In the genomic region with DNA sequence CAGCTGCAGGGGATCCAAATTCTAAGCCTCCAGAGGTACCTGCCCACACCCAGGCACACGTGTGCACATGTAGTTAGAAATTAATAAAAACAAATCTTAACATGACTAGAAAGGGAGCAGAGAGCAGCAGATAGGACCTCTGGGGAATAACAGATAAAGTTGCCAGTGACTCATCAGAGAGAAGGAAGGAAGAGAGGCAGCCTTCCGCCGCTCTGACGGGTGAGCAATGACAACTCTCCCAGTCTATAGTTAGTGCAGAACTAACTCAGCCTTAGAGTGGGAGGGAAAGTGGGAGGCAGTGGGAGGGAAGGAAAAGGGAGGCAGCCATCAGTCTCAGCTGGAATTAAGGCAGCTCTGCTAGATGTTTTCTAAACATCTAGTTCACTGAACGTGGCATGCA, we compare ENCODE assay signal across 11 mouse cellular contexts. TPM values are rescaled to one million over a fixed set of nuclear protein-coding genes. Genes with fewer than 3 reads are reported as not detected.
DNase-seq lines count a peak whose midpoint lies in the region; ATAC-seq and TF ChIP-seq lines count a peak whose summit lies in the region.
"Had no signal": no experiment of that assay in that cellular context is flagged by ENCODE, and none has a peak within 500 bp of the region (broad histone marks: within the 10 kb centered on the region; RNA-seq: fewer than 3 reads in every experiment).

No protein-coding gene starts in this region.

- TF ChIP-seq CTCF in lung, postnatal 0 days (IDR thresholded peaks at IDR 0.05) = no peak

- no peak overlapping the region for H3K4me2 ChIP-seq in lung, postnatal 0 days (replicated peaks; ENCODE audit: low read depth, low read length)

- H3K4me3 ChIP-seq in lung, postnatal 0 days (ENCODE audit: low read depth, low read length) = no peak overlapping the region
- H3K4me3 ChIP-seq: midbrain, embryonic 10.5 days had no signal

- no peaks in the 10 kb centered on the region for H3K27me3 ChIP-seq in lung, postnatal 0 days (replicated peaks; ENCODE audit: insufficient read depth, low read length)

- no peaks in the 10 kb centered on the region; the same call in 1 of the 2 replicates for H3K4me1 ChIP-seq in lung, postnatal 0 days (ENCODE audit: insufficient read depth, low read depth, low read length)

- H3K36me3 ChIP-seq in lung, postnatal 0 days (ENCODE audit: insufficient read depth, low read length) = no peaks in the 10 kb centered on the region
- H3K36me3 ChIP-seq: midbrain, embryonic 10.5 days had no signal

- no peak for TF ChIP-seq EP300 in lung, postnatal 0 days (IDR thresholded peaks at IDR 0.05)

- peak; percentile 38 for ATAC-seq in lung, postnatal 0 days
- peak; percentile 56 for ATAC-seq in erythroid progenitor cell, adult 5-6 weeks (replicated peaks; ENCODE audit: low FRiP score, poor library complexity, severe bottlenecking)
- ATAC-seq in megakaryocyte progenitor cell, adult 5-6 weeks (replicated peaks; ENCODE audit: poor library complexity) = peak; percentile 68

- H3K27ac ChIP-seq in lung, postnatal 0 days (ENCODE audit: low read length) = no peak overlapping the region
- H3K27ac ChIP-seq: midbrain, embryonic 10.5 days had no signal

- H3K9ac ChIP-seq in lung, postnatal 0 days (replicated peaks; ENCODE audit: low read depth) = no peak overlapping the region

- H3K9me3 ChIP-seq in lung, postnatal 0 days (ENCODE audit: low read length) = no peaks in the 10 kb centered on the region
- H3K9me3 ChIP-seq: midbrain, embryonic 10.5 days had no signal

- peak; percentile 18 for DNase-seq in adrenal gland, postnatal 10 days
- DNase-seq in adrenal gland, postnatal 25 days = no peak
- no peak for DNase-seq in lung, postnatal 0 days (ENCODE audit: low spot score)
- no peak for DNase-seq in lung, postnatal 36 days
- DNase-seq in cerebellum, adult 9-10 months = no peak
- DNase-seq in cerebellum, postnatal 4 days (ENCODE audit: low spot score in 2 of 2) = no peak
- DNase-seq: gastrocnemius, postnatal 14 days; left cerebral cortex, postnatal 4 days had no signal

- 64% methylated on average over 5 of the region's 5 CpGs for WGBS in lung, postnatal 0 days

RNA-seq across cellular contexts. Expression of gene Scamp1, which starts 21.7 kb away (rescaled TPM):
- total RNA-seq in adrenal gland, postnatal 10 days (2021) = 10 to 100 TPM; 39.2 to 45.3 TPM
- total RNA-seq in adrenal gland, postnatal 25 days (2021) = 47.7 and 58.7 TPM in 2 replicates
- 26.9 and 32.9 TPM in 2 replicates for polyA plus RNA-seq in lung, postnatal 0 days (2015; fragmentation: Nextera tagmentation; extraction: Ambion mirVana)
- total RNA-seq in erythroid progenitor cell, adult 5-6 weeks (2015; ENCODE audit: low replicate concordance) = 3.2 and 7.5 TPM in 2 replicates
- total RNA-seq in erythroid progenitor cell, adult 5-6 weeks (2017; ENCODE audit: low replicate concordance) = 1.3 and 1.4 TPM in 2 replicates
- total RNA-seq in megakaryocyte progenitor cell, adult 5-6 weeks (2015) = 18.5 and 20.0 TPM in 2 replicates
- 11.0 and 14.9 TPM in 2 replicates for total RNA-seq in megakaryocyte progenitor cell, adult 5-6 weeks (2017)
